Mouse (Mus musculus) spleen, adult 2 months (tissue): ENCODE data around the gene Ckm.

Source experiments
- CTCF ChIP-seq: fragments of 200-500 bp; IDR thresholded peaks from 2 replicates; pipeline ENCODE4 v1.5.1; 2011; ENCODE audit warnings: mild to moderate bottlenecking, inconsistent platforms; ENCODE audit not compliant: insufficient read depth, insufficient read length, insufficient replicate concordance; ENCODE audit errors: extremely low read depth
- POLR2A ChIP-seq: fragments of 200-500 bp; IDR thresholded peaks from 2 replicates; pipeline ENCODE4 v1.6.1; 2011; ENCODE audit warnings: low read depth, low read length, inconsistent platforms

DNA sequence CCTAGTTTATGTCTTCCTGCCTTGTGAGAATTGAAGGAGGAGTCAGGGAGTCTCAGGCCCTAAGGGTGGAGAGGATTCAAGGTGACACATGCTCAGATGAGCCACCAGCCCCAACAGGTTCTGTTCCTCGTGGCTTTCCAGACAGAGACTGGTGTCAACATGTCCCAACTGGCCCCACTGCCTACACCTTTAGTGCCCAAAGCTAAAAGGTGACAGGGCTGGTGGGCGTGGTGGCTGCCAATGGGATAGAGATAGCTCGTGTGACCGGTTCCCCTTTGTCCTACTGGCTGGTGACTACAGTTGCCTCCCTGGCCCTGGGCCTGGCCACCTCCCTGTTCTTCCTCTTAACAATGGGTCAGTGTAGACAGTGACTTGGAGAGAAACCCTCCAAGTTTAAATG, 39.2 kb upstream of the Ckm start:
- no peak for TF ChIP-seq POLR2A
- TF ChIP-seq CTCF: no peak
